Mouse (Mus musculus) gastrocnemius, postnatal 14 days (tissue): ENCODE measurements at regions not wholly inside any gene's neighbourhood (a gene's known extent, or its start where the extent isn't known, plus 50 kb on each side); places are given as distances from the start of the nearest gene placed in this dataset.

Experiments
- DNase-seq: peaks from one replicate; pipeline ENCODE4 v3.0.0; 2021; ENCODE audit warnings: mixed read lengths
- intact Hi-C: fragments of 180-260 bp; cut with DNase I; formaldehyde crosslinking; loops from one replicate; pipeline ENCODE4 v1.15.1; 2025; ENCODE audit warnings: low total_unique reads

DNA sequence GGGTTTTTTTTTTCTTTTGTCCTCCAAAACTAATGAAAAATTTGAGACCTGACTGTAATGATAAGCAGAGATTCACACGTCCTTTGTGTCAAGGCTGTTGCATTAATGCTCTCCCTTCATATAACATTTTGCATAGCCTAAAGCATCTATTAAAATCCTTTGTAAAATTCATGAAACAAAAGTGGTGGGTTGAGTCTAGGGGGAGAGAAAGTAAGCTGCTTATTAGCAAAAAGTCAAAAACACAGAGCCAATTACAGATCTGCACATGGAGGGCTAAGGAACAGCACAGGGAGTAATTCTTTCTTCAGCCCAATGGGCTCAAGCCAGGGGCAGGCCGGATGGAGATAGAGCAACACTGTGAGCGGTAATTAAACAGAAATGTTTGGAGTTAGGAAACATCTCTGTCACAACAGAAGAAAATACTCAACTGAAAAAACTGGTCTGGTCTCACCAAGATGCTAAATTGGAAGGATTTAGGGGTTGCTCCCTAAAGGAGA is 298.3 kb upstream of the Atp5g3 start:
- intact Hi-C loops: no loop called here
- no peak for DNase-seq

DNA sequence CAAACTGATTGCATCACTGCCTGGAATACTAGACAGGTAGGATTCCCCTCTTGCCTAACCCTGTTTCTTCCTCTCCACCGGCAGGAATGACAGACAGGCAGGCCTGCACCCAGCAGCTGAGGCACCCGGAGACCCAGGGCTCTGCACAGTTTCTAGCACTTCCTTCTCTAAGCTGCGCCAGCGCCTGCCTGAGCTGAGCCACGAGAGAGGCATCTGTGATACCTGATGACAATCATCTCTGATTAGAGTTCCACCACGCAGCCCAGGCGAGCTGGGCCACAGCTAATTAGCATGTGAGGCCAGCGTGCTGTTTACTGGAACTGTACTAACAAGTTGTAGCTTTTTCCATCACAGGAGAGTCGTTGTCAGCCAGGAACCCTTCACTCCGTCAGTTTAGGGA is 296.3 kb upstream of the Atp5g3 start:
- no peak for DNase-seq
- intact Hi-C loops: no loop called here

DNA sequence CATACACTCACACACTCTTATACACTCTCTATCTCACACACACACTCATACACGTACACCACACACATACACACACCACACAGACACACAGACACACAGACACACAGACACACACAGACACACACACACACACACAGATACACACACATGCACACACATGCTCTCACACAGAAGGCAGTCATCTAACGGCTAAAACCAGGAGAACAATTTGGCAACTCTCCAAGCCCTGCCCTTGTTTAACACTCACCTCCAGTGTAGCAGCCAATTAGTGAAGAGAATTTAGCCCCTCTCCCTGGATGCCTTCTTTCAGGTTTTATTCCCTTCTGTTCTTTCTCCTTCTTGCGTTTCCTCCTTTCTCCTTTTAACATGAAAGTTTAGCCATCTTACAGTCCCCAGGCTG is 291.6 kb upstream of the Atp5g3 start:
- intact Hi-C loops: no loop called here
- no peak for DNase-seq

DNA sequence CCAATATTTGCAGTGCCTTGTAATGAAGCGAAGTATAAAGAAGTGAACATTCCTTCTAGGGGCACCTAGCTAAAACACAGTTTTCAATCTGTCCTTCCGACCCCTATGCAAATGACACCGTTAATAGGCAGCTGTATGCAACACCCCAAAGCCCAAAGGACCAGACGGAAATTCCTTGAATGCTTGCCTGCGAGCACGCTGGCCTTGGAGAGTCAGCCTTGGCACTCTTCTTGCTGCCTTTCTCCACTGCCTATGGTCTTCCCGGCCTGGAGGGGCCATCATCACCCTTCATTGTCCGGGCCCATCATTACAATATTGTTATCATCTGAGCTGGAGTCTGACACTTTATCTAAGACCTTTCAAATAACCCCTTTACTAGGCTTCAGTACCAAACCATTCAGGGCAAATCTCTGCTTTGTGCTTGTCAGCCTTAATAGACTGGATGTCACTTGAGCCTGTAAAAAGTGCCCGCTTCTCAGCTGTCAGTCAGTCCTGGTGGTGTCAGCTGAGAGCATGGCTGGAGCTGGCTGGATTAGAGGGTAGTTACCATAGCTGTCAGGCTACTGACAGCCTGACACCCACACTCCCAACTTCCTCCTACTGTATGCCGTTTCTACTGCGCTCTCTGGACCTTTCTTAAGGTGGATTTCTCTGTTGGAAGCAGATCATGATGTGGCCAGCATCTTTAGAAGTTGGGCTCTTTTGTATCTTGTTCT is 290.6 kb upstream of the Atp5g3 start:
- intact Hi-C loops: no loop called here
- no peak for DNase-seq

DNA sequence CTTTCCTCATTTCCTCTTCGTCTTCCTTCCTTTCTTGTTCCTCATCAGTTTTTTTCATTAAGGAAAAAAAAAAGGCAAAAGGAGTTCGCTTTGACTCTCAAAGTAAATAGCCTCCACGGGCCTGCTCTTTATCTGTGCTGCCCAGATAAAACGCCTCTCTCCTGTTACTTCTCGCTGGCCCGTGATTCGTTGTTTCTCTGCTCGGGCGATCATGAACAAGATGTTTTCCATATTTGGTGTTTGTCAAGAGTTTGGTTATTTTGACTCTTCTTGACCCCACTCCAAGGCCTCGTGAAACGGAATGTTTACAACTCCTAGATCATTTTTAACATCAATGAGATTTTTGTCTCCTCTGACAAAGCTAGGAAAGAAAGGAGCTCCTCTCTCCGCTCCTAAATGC is 288.4 kb upstream of the Atp5g3 start:
- no peak for DNase-seq
- intact Hi-C loops: no loop called here

DNA sequence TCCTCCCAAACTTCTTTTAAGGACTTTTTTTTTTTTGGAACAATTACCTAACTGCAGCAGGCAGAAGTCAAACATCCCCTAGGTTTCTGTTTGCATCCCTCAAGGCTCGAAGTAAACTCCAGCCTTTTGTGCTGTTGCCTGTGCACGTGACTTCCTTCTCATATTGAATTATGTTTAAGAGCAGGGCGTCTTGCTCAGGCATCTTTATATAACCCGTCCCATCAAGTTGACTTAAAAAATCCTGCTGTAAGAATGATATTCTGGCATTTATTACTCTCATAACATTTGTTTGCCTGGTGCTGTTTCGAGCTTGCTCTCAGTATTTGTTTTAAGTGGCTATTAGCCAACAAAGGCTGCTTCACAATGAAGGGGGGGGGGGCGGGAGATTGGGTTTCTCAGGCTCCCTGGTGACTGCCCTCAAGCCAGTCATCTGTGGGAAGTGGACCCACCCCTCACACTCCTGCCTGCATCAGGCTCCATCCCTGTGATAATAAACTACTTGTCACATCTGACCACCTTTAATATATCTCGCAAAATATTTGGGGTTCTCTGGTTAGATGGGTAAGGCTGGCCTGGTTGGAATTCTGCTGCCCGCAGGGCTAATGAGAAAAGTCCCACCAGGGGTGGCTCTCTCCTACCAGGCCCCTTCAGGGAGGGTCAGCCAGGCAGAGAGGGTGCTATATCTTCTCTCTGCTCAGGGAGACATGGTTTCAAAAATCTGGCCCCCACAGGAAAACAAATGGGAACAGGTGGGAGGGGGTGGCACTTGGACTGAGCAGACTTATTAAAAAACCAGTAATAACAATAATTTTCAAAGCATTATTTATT is 277.1 kb upstream of the Atp5g3 start:
- intact Hi-C loops: no loop called here
- DNase-seq: no peak

DNA sequence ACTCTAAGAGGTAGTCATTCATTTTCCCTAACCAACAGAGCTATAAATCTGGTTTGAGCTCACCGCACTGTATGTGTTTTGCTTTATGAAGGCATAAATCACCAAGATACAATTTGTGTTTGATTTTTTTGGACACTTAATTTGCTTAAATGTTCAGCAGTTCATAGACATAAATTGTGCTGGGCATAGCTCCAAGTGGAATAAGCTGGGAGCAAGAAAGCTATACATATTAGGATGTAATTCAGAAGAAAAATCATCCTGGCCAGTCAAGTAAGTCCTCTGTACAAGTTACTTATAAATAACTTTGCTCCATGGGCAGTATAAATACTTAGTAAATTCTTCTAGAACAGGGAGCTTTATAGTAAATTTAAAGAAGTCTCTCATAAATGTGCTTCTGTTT is 267.0 kb upstream of the Atp5g3 start:
- DNase-seq: no peak
- intact Hi-C loops: no loop called here

DNA sequence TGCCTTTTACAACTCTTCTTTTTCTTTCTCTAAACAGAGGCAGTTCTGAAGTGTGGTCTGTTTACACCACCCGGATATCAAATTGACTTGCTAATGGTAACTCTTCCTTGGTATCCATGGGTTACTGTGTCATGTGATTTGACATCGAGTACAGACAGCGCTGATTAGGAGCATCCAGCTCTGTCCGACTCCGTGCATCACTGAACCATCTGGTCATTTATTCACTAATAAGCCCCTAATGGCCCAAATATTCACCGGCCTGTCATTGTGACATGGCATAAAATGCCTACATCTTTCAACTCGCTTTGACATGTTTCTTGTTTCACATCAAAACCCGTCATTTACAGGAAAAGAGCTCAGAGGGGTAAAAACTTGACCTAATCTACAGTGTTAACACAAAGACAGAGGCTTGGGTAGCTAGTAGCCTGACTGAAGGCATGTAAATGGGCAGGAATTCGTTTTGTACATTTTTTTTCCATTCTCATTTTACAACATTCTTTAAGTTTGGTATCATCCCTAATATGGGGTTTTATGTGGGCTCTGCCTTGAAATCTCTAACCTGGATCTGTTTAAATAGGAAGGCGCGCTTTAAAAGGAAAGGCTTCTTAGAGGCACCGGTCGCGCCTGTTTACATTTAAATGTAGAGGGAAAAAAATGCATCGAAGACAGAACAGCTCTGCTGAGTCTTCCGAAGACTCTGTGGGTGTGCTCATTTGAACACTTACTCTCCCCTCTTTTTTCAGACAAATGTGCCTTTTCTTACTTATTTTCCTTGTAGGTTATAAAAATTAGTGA is 257.8 kb upstream of the Atp5g3 start:
- intact Hi-C loops: no loop called here
- DNase-seq: no peak

DNA sequence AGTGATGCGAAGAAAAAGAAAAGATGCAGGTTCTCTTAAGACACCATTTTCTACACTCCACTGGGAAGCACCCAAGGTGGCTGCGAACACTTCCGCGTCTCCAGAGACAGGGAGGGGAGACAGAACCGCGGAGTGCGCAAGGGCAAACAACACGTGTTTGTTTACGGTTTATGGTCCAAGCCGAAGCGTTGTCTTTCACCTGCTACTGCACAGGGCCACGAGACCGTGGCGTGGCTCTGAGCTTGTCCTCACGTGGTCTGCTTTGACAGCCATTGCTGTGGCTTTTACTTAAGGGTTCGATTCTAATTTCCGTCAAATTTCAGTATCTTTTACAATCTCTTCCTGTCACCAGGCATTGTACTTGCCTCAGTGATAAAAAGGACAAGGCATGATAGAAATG is 257.2 kb upstream of the Atp5g3 start:
- intact Hi-C loops: no loop called here
- no peak for DNase-seq

DNA sequence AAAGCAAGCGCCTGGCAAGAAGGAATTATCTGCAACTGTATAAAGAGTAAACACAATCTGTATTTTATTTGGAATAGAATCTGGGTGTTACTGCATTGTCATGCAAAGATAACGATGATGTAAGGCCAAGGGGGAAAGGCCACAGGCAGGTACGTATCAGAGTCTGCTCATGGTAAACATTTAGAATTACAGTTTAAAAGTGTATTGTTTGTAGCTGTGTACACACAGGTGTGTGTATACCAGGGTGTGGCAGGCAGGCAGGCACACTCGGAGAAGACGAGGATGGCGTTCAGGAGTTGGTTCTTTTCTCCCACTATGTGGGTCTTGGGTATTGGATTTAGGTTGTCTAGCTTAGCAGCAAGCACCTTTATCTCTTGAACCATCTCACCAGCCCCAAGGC is 242.9 kb upstream of the Atp5g3 start:
- intact Hi-C loops: no loop called here

DNA sequence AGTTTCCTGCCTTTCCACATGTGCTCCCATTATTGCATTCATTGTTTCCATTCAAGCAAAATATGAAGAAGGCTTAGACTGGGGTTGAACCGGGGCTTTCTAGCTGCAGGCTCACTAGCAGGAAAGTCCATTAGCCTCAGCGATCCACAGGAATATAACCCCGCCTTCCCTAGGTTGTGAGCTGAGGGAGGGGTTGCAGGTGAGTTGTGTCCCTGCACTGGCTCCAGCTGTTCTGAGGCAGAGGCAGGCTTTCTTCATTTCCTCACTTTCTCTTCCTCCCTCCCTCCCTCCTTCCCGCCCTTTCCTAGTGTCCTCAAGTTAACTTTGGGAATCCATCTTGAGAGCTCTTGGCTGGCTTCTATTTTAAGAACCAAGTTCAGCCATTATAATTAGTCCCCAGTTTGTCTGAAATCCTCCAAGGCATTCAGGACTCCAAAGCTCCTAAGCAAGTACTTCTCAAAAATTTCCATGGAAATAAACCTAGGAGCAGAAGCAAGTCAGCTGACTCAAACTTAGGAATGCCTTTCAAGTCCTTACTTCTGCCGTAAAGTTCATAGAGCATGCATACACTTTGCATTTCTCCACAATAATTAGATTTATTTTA is 242.2 kb upstream of the Atp5g3 start:
- intact Hi-C loops: no loop called here
- DNase-seq: no peak

More for the DNA sequence above, 242.9 kb upstream of the Atp5g3 start:
- no peak for DNase-seq

DNA sequence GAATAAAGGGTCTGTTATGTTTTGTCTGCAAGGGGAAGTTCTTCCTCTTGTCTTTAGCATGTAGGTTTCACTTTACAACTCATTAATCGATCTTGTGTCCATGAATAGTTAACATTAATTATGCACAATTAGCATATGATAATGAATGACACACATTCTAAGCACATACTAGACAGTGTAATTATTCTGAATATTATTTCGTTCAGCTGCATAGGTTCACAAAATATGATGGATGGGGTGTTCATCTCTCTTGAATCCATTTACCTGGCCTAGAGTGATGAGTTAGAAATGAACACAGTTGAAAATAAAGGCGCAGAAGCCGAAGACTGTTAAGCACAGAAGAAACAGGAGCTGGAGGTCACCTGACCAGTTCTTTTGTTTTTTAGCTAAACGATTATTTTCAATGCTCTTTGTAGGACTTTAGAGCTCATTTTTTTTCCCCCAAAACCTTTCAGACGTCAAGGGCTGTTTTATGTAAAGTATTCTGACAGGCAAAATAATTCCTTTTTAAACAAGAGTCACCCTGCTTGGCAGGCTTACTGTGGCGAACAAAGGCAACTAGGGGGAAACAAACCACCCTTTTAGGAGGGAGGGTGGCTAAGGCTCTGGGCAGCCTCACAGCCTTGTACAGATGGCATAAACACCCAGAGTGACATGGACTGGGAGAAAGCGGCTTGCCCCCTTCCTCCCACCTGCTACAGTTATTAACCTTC is 241.6 kb upstream of the Atp5g3 start:
- no peak for DNase-seq
- intact Hi-C loops: no loop called here

DNA sequence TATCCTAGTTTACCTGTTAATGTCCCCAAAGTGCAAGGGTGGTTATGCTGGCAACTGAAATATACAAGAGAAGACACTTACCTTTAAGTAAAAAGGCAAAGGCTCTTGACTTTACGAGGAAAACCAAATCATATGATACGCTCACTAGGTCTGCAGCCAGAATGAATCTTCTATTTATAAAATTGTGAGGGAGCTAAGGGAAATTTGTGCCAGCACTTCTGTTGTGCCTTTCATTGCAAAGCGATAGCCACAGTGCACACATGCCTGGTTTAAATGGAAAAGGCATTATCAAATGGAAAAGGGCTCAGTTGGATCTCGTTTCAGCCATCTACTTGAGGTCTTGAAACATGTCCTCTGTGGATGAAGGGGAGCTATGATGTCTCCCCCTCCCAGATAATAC is 236.1 kb upstream of the Atp5g3 start:
- no peak for DNase-seq
- intact Hi-C loops: no loop called here

DNA sequence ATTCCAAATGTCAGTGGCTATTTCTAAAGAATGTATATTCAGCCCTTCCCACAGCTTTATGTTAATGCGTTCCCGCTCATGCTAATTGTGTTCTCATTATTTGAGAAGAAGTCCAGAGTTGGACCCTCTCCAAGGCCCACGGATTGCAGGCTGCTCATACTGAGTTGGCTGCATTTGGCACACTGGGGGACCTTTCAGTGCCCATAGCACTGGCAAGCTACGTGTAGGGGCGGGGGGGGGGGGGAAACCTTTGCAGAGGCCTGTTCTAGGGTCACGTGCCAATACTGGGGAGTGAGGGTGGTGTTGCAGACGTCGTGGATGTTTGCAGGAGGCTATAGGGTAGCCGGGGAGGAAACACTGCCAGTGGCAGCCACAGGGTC is 225.5 kb upstream of the Atp5g3 start:
- intact Hi-C loops: no loop called here
- no peak for DNase-seq

DNA sequence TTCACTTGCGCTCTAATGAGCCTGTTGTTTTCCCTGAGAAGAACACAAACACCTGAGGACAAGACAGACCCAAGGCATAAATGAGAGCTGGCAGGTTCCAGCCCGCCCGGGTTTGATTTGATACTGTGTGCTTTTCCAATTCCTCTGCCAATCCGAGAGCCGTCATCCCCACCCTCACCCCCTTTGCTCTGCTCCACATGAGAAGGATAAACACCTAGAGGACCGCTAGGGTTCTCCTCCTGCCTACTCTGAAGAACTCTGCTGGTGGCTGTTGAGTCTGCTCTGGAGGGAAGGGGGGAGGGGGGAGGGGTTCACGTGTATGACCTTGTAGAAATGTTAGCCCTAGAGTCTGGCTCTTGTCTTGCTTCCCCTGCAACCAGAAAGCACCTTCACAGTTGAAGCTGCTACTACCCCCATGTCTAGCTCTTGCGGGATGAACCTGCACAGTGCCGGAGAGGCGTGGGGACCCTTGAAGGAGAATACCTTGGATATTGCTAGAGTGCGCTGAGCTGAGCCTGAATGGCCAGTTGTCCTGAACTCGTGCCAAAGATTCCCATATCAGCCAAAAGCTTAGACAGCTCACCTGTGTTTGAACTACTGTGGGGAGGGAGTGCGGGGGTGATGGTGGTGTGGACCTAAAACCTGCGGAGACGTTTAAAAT is 225.0 kb upstream of the Atp5g3 start:
- no peak for DNase-seq
- intact Hi-C loops: no loop called here

DNA sequence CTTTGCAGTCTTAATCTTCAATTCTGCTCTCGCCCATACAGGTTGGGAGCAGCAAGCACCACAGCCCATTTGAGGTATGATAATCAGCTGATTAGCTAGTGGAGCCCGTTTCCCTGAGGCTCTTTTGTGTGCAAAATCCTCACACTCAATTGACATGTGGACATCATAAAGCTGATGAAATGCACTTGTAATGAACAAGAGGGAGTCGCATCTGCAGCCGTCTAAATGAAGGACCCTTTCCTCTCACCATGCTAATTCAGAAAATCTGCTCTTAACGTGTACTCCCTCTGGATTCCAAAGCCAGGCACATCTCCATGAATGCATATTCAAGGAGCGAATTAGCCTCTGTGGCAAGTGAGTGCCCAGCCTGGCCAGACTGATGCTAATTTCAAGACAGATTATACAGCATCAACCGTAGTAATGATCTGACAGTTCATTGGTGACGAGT is 219.0 kb upstream of the Atp5g3 start:
- intact Hi-C loops: no loop called here
- no peak for DNase-seq

DNA sequence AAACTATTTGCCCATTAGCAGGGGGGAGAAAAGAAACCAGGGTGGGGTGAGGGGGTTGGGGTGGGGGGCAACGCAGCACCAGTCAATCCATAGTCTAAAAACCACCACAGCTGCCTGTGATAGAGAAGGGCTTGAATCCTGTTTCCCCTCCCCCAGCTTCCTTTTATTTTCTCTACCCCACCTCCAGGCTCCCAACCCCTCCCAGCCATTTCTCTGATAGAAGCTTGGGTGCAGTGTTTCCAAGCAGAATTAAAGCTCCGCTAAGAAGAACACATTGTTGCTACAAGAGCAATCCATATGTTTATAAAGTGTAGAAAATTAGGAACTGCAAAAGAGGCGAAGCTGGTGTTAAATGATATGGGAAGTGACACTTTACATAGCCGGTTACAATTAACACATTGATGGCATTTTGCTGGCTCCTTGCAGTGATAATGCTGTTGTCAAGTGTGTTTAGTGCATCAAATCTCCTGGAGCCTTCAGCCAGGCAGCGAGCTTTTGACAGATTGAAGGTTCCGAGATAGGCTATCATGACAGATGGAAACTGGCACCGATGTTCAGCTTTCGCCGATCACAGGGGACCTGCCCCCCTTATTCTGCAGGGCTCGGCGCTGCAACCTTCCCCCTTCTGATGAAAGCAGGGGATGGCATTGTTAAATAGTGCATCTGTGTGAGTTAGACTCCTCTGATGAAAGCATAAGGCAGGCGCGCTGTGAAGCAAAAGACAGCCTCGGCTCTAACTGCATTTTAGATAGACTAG is 217.8 kb upstream of the Atp5g3 start:
- intact Hi-C loops: no loop called here
- DNase-seq: no peak

DNA sequence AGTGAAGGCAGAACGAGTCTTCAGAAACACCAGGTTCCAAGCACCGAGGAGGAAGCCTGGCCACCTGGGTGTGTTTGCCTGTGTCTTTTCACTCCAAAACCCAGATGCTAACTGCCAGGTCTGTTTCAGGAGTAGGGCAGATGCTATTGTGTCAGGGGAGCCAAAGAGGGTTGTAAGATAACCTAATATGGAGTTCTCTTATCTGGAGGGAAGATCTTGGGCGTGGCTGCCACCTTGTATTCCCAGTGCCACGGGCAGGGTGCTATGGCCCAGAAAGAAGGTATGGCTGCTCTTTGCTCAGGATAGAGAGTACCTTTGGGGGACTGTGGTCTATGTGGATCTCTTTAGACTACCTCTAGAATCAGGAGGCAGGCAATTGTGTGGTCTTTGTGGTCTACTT is 216.0 kb upstream of the Atp5g3 start:
- no peak for DNase-seq
- intact Hi-C loops: no loop called here
